Mouse (Mus musculus) spleen, postnatal 4 days (tissue): ENCODE data around the gene Ndufaf3.

Source experiments
- DNase-seq, 2 experiments: peaks; one replicate each; pipeline ENCODE4 v3.0.0; 2022; ENCODE audit warnings: low spot score in 2 of 2

Ndufaf3 gene

DNA sequence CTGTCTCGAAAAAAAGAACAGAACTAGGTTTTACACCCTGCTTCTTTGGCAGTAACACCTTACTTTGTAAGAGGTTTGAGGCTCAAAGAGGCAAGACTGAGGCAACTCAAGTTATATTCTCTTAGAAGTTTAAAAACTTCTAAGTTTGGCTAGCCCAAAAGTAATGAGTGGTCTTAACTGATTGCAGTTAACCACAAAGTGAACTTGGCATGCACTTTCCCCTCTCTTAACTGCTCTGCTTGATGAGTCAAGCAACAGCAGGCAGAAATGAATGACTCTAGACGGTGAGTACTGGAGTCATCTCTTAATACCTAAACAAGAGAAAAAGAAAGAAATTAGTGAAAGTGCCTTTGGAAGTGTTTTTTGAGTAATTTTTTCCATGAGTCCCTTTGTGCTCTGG is 45.6 kb downstream of the Ndufaf3 start:
- DNase-seq = no peak

DNA sequence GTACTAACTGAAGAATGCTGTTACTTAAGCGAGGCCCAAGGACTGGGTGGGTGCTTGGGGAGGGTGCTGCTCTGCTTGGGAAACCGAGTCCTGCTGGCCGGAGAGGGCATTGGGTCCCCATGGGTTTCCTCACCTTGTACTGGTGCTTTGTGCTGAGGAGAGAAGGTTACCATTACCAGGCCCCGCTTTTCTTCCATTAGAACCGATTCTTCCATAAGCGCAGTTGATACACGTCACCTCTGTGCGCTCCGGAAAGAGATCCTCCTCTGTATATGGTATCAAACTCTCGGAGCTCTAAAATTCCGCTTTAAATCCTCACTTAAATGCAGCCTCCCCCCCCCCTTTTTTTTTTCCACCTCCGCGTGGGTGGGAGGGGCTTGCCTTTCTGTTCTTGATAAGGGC is 49.3 kb downstream of the Ndufaf3 start:
- DNase-seq = no peak

DNA sequence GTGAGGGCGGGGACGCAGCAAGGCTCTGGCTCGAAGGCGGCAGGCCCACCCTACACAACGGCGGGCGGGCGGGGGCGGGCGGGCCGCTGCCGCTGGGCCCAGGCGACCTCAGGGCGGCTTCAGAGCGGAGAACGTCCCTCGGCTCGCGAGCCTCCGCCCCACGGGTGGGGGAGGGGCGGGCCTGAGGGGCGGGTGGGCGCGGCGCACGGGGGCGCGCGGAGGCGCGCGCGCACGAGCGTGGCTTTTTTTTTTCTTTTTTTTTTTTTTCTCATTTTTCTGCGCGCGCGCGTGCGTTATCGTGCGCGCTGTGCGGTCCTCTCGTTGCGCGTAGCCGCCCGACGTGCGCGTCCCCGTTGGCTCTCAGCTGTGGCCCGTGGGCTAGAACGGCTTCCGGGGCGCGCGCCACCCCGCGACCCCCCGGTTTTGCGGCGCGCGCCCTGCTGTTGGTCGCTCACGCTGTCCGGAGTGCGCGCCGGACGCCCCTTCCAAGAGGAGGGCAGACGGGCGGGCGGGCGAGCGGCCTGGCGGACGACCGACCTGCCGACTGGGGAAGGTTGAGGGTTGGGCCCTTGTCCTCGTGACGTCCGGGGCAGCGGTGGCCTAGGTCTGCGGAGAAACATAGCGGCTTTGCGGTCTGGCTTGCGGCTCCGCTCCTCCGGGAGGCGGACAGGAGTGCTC is 49.8 kb downstream of the Ndufaf3 start:
- peak; percentile 80 to 88 for DNase-seq

DNA sequence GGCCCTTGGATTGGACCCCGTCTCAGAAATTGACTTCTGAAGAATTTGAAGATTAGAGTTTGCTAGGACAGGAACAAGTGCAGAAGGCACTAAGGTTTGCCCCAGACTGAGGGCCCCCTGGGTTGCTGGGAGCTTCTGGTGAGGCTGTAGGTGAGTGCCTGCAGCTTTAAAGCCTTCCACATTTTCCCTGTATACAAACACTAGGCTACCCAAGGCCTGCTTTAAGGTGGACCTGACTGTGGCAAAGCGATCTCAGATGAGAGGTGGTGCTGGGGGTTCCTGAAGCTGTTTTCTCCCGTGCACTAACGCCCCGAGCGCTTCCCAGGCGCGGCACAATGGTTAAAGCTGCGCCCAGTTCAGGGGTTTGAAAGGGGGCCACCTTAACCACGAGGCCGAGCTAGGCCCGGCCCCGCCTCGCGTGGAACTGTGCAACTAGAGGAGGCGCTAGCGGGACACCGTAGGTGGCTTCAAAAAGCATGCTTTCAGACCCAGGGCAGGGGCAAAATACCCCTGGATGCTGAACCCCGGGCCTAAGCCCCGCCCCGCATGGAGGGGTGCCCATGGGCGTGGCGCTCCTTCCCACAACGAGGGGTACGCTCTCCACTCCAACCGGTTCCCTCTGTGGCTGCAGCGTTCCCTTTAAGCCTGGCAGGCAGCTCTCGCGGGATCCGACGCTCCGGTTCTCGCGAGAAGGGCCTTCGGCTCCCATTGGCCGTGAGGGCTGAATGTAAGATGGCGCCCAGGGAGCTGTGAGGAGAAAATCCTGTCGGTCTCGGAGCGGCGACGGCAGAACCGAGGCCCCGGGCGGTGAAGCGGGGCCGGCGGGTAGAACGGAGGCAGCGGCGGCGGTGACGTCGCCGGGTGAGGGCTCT is 50.6 kb downstream of the Ndufaf3 start, which contains the start of gene Qrich1:
TSS of gene Qrich1 (plus strand) at position 427 of the 872 bp plus-strand sequence.
- peak; percentile 92 to 96 for DNase-seq
